Mouse (Mus musculus): ENCODE measurements around the gene AC131692.1. TPM values are rescaled to one million over a fixed set of nuclear protein-coding genes. Genes with fewer than 3 reads are reported as not detected.

Gene AC131692.1
- polyA plus RNA-seq (2012; ENCODE audit: low replicate concordance) = 3.5 and 18.8 TPM in 2 replicates

GRCm38 (mm10) chr19:6094119-6094518 is at the start of gene AC131692.1:
Gene AC131692.1, plus strand, starts transcription at chr19:6094419.

GRCm38 (mm10) chr19:6046294-6047153 is 47.7 kb upstream of the AC131692.1 start, which contains the start of gene Syvn1:
Gene Syvn1, plus strand, starts transcription at chr19:6046576.

GRCm38 (mm10) chr19:6057313-6058096 is 36.7 kb upstream of the AC131692.1 start, which contains the start of the genes Mrpl49 and Fau:
Gene Mrpl49, minus strand, starts transcription at chr19:6057785.
Gene Fau, plus strand, starts transcription at chr19:6057844.

GRCm38 (mm10) chr19:6061021-6061533 is 33.1 kb upstream of the AC131692.1 start, which contains the start of gene Znhit2:
Gene Znhit2, plus strand, starts transcription at chr19:6061192.

GRCm38 (mm10) chr19:6067724-6068415 is 26.3 kb upstream of the AC131692.1 start, which contains the start of gene Tm7sf2:
Gene Tm7sf2, minus strand, starts transcription at chr19:6068373.

GRCm38 (mm10) chr19:6076564-6077393 is 17.4 kb upstream of the AC131692.1 start, which contains the start of gene Vps51:
Gene Vps51, minus strand, starts transcription at chr19:6077231.

GRCm38 (mm10) chr19:6079983-6080480 is 14.2 kb upstream of the AC131692.1 start, which contains the start of gene Tmem262:
Gene Tmem262, plus strand, starts transcription at chr19:6080033.

GRCm38 (mm10) chr19:6082156-6082555 is 12.1 kb upstream of the AC131692.1 start, which contains the start of gene Gm28374:
Gene Gm28374, minus strand, starts transcription at chr19:6082256.

GRCm38 (mm10) chr19:6084478-6085248 is 9.6 kb upstream of the AC131692.1 start, which contains the start of the genes Zfpl1 and Cdca5:
Gene Zfpl1, minus strand, starts transcription at chr19:6084956.
Gene Cdca5, plus strand, starts transcription at chr19:6084983.

GRCm38 (mm10) chr19:6105586-6105985 is 11.4 kb downstream of the AC131692.1 start, which contains the start of gene Naaladl1:
Gene Naaladl1, plus strand, starts transcription at chr19:6105782.

GRCm38 (mm10) chr19:6117986-6118676 is 23.9 kb downstream of the AC131692.1 start, which contains the start of gene Sac3d1:
Gene Sac3d1, minus strand, starts transcription at chr19:6118650.

GRCm38 (mm10) chr19:6127760-6128341 is 33.6 kb downstream of the AC131692.1 start, which contains the start of gene Snx15:
Gene Snx15, minus strand, starts transcription at chr19:6128304.

GRCm38 (mm10) chr19:6140678-6141393 is 46.6 kb downstream of the AC131692.1 start, which contains the start of gene Batf2:
Gene Batf2, plus strand, starts transcription at chr19:6140983.

GRCm38 (mm10) chr19:6141394-6141749 is 47.2 kb downstream of the AC131692.1 start, which contains the start of gene Arl2:
Gene Arl2, minus strand, starts transcription at chr19:6141548.

Measured in leukemia stem cell, adult 10-12 weeks (primary cell).